In genomic region chr12:112868178-112869087, GRCm38 (mm10) we compare ENCODE assay signal across 13 mouse cellular contexts. TPM values are rescaled to one million over a fixed set of nuclear protein-coding genes. Genes with fewer than 3 reads are reported as not detected.
DNase-seq lines count a peak whose midpoint lies in the region; ATAC-seq lines count a peak whose summit lies in the region.
"Had no signal": no experiment of that assay in that cellular context is flagged by ENCODE, and none has a peak within 500 bp of the region (broad histone marks: within the 10 kb centered on the region; RNA-seq: fewer than 3 reads in every experiment).

Gene Gpr132 (minus strand): TSS chr12:112868228.

- H3K9ac ChIP-seq in forebrain, embryonic 12.5 days, result no peak within 1 kb of the TSS
- H3K9ac ChIP-seq: embryonic facial prominence, embryonic 13.5 days; kidney, embryonic 15.5 days had no signal

- peak; percentile 25 for DNase-seq in gastrocnemius, postnatal 14 days
- no peak for DNase-seq in gastrocnemius, postnatal 36 days
- DNase-seq in A20 (ENCODE audit: low read depth, low spot score), result peak; percentile 53
- no peak for DNase-seq in layer of hippocampus, adult 9-10 months (ENCODE audit: low spot score)
- DNase-seq in c-Kit-positive CD71-positive TER-119-positive erythroid progenitor cells, embryonic 14.5 days (ENCODE audit: low spot score), result no peak
- DNase-seq: cerebellum, adult 11-12 months; midbrain, embryonic 14.5 days had no signal

- H3K27ac ChIP-seq in brown adipose tissue, adult 24 weeks (replicated peaks; ENCODE audit: low read depth, low read length), result peak within 1 kb of the TSS; percentile 51; the same call in 1 of the 2 replicates
- H3K27ac ChIP-seq in forebrain, embryonic 12.5 days, result no peak within 1 kb of the TSS
- H3K27ac ChIP-seq: embryonic facial prominence, embryonic 13.5 days; kidney, embryonic 15.5 days had no signal

- H3K4me2 ChIP-seq in forebrain, embryonic 12.5 days, result no peak within 1 kb of the TSS

- H3K36me3 ChIP-seq in forebrain, embryonic 12.5 days (replicated peaks), result no peaks in the 10 kb centered on the region
- H3K36me3 ChIP-seq: embryonic facial prominence, embryonic 13.5 days; kidney, embryonic 15.5 days had no signal

- H3K9me3 ChIP-seq in forebrain, embryonic 12.5 days, result no peaks in the 10 kb centered on the region
- H3K9me3 ChIP-seq: embryonic facial prominence, embryonic 13.5 days; kidney, embryonic 15.5 days had no signal

- 63% methylated on average over 13 of the region's 13 CpGs for WGBS in forebrain, embryonic 12.5 days

- H3K27me3 ChIP-seq in forebrain, embryonic 12.5 days, result peaks cover 39% of the 10 kb centered on the region

- H3K4me1 ChIP-seq in brown adipose tissue, adult 24 weeks (ENCODE audit: control insufficient read depth, insufficient read depth, insufficient read length, low read length), result peaks cover 3% of the 10 kb centered on the region; the same call in 1 of the 2 replicates
- 0 out of 2 replicates have a peak, but pooled peaks cover 2% of the 10 kb centered on the region for H3K4me1 ChIP-seq in forebrain, embryonic 12.5 days

- ATAC-seq in megakaryocyte progenitor cell, adult 5-6 weeks (replicated peaks; ENCODE audit: poor library complexity), result peak; percentile 55
- ATAC-seq in forebrain, embryonic 12.5 days (ENCODE audit: low FRiP score), result no peak

- H3K4me3 ChIP-seq in brown adipose tissue, adult 24 weeks (ENCODE audit: insufficient read depth, low read depth, low read length), result no peak within 1 kb of the TSS
- no peak within 1 kb of the TSS for H3K4me3 ChIP-seq in forebrain, embryonic 12.5 days (replicated peaks)
- H3K4me3 ChIP-seq: embryonic facial prominence, embryonic 13.5 days; kidney, embryonic 15.5 days had no signal

- intact Hi-C loops in gastrocnemius, postnatal 14 days (cut with DNase I; ENCODE audit: low total_unique reads), result no loop called here
- intact Hi-C loops in gastrocnemius, postnatal 36 days (cut with DNase I), result no loop called here

RNA-seq across cellular contexts. Expression of gene Gpr132, which starts in this region (rescaled TPM):
- total RNA-seq in gastrocnemius, postnatal 14 days (2021), result under 1 TPM in 1 of 2 experiments, not detected in 1; 0.10 TPM
- total RNA-seq in gastrocnemius, postnatal 36 days (2021), result under 1 TPM; 0.10 to 0.26 TPM
- not detected in 2 replicates for polyA plus RNA-seq in brown adipose tissue, adult 24 weeks (2012; ENCODE audit: insufficient read depth, insufficient read length, missing spikeins)
- total RNA-seq in megakaryocyte progenitor cell, adult 5-6 weeks (2015), result 11.4 and 14.1 TPM in 2 replicates
- 5.7 and 6.1 TPM in 2 replicates for total RNA-seq in megakaryocyte progenitor cell, adult 5-6 weeks (2017)
- polyA plus RNA-seq in forebrain, embryonic 12.5 days (2016; fragmentation: Nextera tagmentation; extraction: Ambion mirVana), result not detected in 2 replicates
- total RNA-seq: left cerebral cortex, postnatal 10 days had no signal
- polyA plus RNA-seq: embryonic facial prominence, embryonic 13.5 days had no signal

Comparison
In these comparisons a context has a peak if more than half of its experiments do, and no peak if none do; other contexts are left out.
1. RNA of gene Gpr132 (total RNA-seq): 5.7 to 14.1 TPM in megakaryocyte progenitor cell, adult 5-6 weeks; 0.10 to 0.26 TPM in gastrocnemius, postnatal 36 days and 0.10 TPM in gastrocnemius, postnatal 14 days; every median in the first group is over 4 times any median in the second.
2. Peak in DNase-seq in gastrocnemius, postnatal 14 days; RNA of the gene not detected or under 1 TPM.